In the genomic region with DNA sequence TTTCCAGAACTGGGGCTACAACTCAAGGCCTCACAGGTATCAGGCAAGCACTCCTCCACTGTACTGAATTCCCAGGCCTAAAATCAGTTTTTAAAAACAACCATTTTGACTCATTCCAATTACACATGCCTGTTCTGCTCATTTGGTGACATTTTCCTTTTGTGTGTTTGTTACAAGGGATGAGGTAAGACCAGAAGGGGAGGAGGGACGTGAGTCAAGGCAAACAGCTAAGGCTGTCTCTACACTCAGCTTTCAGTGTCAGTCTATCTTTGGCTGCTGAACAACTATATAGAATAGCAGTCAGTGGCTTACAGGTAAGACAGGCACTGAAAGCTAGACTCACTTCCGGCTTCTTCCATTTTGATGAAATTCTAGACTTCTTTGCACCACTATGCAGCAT, we compare ENCODE assay signal across 11 mouse cellular contexts.
DNase-seq lines count a peak whose midpoint lies in the region.
"Had no signal": no experiment of that assay in that cellular context is flagged by ENCODE, and none has a peak within 500 bp of the region (broad histone marks: within the 10 kb centered on the region; RNA-seq: fewer than 3 reads in every experiment).

No protein-coding gene starts in this region.

- DNase-seq in adrenal gland, adult 8-10 months: peak; percentile 5
- DNase-seq in adrenal gland, postnatal 25 days: no peak
- peak; percentile 24 for DNase-seq in adrenal gland, postnatal 14 days
- peak; percentile 7 to 18 for DNase-seq in adrenal gland, postnatal 36 days
- DNase-seq in right cerebral cortex, adult 2 months (ENCODE audit: low spot score in 2 of 2): no peak
- no peak for DNase-seq in left cerebral cortex, postnatal 10 days (ENCODE audit: extremely low spot score in 1 of 2, low spot score in 2 of 2)
- DNase-seq: cerebellum, adult 11-12 months; cerebellum, adult 2 months; cerebellum, adult 9-10 months; cerebellum, postnatal 10 days; cerebellum, postnatal 25 days had no signal

- intact Hi-C loops in left cerebral cortex, postnatal 10 days (cut with DNase I): no loop called here

Comparison
In these comparisons a context has a peak if more than half of its experiments do, and no peak if none do; other contexts are left out.
1. DNase-seq: peak in adrenal gland, adult 8-10 months (single experiment), adrenal gland, postnatal 14 days (single experiment) and adrenal gland, postnatal 36 days (2 of 2); none in adrenal gland, postnatal 25 days (single experiment), right cerebral cortex, adult 2 months (0 of 2) and left cerebral cortex, postnatal 10 days (0 of 2).